Mouse (Mus musculus) lung, adult 2 months (tissue): Measurements from ENCODE around the gene Arrb2. TPM values are rescaled to one million over a fixed set of nuclear protein-coding genes. Genes with fewer than 3 reads are reported as not detected.
A peak's percentile ranks its signal among the peaks of the same experiment; 100 is the strongest.
"Not testable (repeated sequence)": the region's sequence is repeated elsewhere in the genome, so short reads cannot be mapped to it uniquely, and the experiment has no call there.

ENCODE experiments used
- DNase-seq: peaks from one replicate; pipeline ENCODE4 v3.0.0; 2022
- H3K4me1 ChIP-seq: fragments of 200-500 bp; 2 replicates; pipeline ENCODE4 v1.6.1; 2011; ENCODE audit warnings: low read length; ENCODE audit not compliant: control insufficient read depth, insufficient read depth
- H3K4me3 ChIP-seq: fragments of 200-500 bp; replicated peaks from 2 replicates; pipeline ENCODE3; 2011; ENCODE audit warnings: low read depth, mild to moderate bottlenecking, control low read depth, low read length; ENCODE audit errors: extremely low read depth
- CTCF ChIP-seq: fragments of 200-500 bp; IDR thresholded peaks from 2 replicates; pipeline ENCODE4 v1.5.1; 2011; ENCODE audit warnings: mild to moderate bottlenecking, low read length, control low read depth; ENCODE audit not compliant: insufficient read depth
- POLR2A ChIP-seq: fragments of 200-500 bp; IDR thresholded peaks from 2 replicates; pipeline ENCODE4 v1.6.1; 2011; ENCODE audit warnings: low read depth, mild to moderate bottlenecking, control low read depth, low read length, borderline replicate concordance; ENCODE audit errors: extremely low read depth
- WGBS: fragments of 180-500 bp; shearing (Covaris S2); methylation state at CpG from one replicate; pipeline ENCODE4 v1.1.7; 2018; 5-methylcytosine and 5-hydroxymethylcytosine counted together
- polyA plus RNA-seq: library from polyadenylated mRNA; depleted of rRNA; stranded (reverse); fragments of >200 nt; gene quantifications from 2 replicates; pipeline ENCODE4 v1.2.3, GENCODE M21; 2012; rRNA removed

Gene Arrb2
- 48.2 and 80.2 TPM in 2 replicates for polyA plus RNA-seq

- Histone ChIP-seq H3K4me1 (peaks cover 6% of the 10 kb centered on the region), H3K4me3 (peak within 1 kb of the TSS; percentile 84)
- peak; percentile 75; the same call in 1 of the 2 replicates for TF ChIP-seq POLR2A
- TF ChIP-seq CTCF: peak; percentile 76
- DNase-seq: peak; percentile 97
- under 1% methylated on average over 68 of the region's 75 CpGs for WGBS
Observed at GRCm38 (mm10) chr11:70432048-70432894, at the start of gene Arrb2. Gene Arrb2, plus strand, starts transcription at chr11:70432635.

GRCm38 (mm10) chr11:70384136-70384535 lies 48.3 kb upstream of the Arrb2 start:
- Histone ChIP-seq H3K4me3 (no peak overlapping the region), H3K4me1 (no peaks in the 10 kb centered on the region)
- DNase-seq: no peak
- 61% methylated on average over 3 of the region's 3 CpGs for WGBS
- no peak for TF ChIP-seq CTCF
- no peak for TF ChIP-seq POLR2A

- no peak overlapping the region for H3K4me3 ChIP-seq
- 80% methylated on average over 5 of the region's 5 CpGs for WGBS
- no peaks in the 10 kb centered on the region for H3K4me1 ChIP-seq
- TF ChIP-seq CTCF (no peak), POLR2A (no peak)
- DNase-seq: no peak
Observed at GRCm38 (mm10) chr11:70387436-70387835, 45.0 kb upstream of the Arrb2 start.

- TF ChIP-seq CTCF (no peak), POLR2A (no peak)
- 68% methylated on average over 5 of the region's 5 CpGs for WGBS
- Histone ChIP-seq H3K4me3 (no peak overlapping the region), H3K4me1 (no peaks in the 10 kb centered on the region)
- DNase-seq: no peak
Observed at GRCm38 (mm10) chr11:70389421-70389820, 43.0 kb upstream of the Arrb2 start.

GRCm38 (mm10) chr11:70403598-70403997 lies 28.8 kb upstream of the Arrb2 start:
- TF ChIP-seq CTCF: no peak
- TF ChIP-seq POLR2A: no peak
- Histone ChIP-seq H3K4me1 (no peaks in the 10 kb centered on the region; the same call in 1 of the 2 replicates), H3K4me3 (no peak overlapping the region)
- WGBS: 46% methylated on average over 2 of the region's 2 CpGs
- DNase-seq: no peak

GRCm38 (mm10) chr11:70409594-70410296 lies 22.7 kb upstream of the Arrb2 start, which contains the start of gene Pelp1:
Gene Pelp1, minus strand, starts transcription at chr11:70410031.
- peak; percentile 87 for DNase-seq
- TF ChIP-seq CTCF (no peak), POLR2A (peak; percentile 66; the same call in 1 of the 2 replicates)
- WGBS: under 1% methylated on average over 59 of the region's 59 CpGs

GRCm38 (mm10) chr11:70410297-70410643 lies 22.2 kb upstream of the Arrb2 start:
- no peak for TF ChIP-seq CTCF
- TF ChIP-seq POLR2A: no peak
- Histone ChIP-seq H3K4me3 (peak overlapping the region; percentile 95), H3K4me1 (peaks cover 2% of the 10 kb centered on the region; the same call in 1 of the 2 replicates)
- DNase-seq: no peak
- WGBS: 60% methylated on average over 6 of the region's 6 CpGs

More at GRCm38 (mm10) chr11:70409594-70410296, 22.7 kb upstream of the Arrb2 start, which contains the start of gene Pelp1:
- H3K4me3 ChIP-seq: peak within 1 kb of the TSS; percentile 95
- peaks cover 2% of the 10 kb centered on the region; the same call in 1 of the 2 replicates for H3K4me1 ChIP-seq

- DNase-seq: no peak
- TF ChIP-seq CTCF (no peak), POLR2A (no peak)
- WGBS: 64% methylated on average over 5 of the region's 5 CpGs
- Histone ChIP-seq H3K4me1 (peaks cover 2% of the 10 kb centered on the region; the same call in 1 of the 2 replicates), H3K4me3 (no peak overlapping the region)
Observed at GRCm38 (mm10) chr11:70412591-70412990, 19.8 kb upstream of the Arrb2 start.

- Histone ChIP-seq H3K4me3 (no peak overlapping the region), H3K4me1 (0 out of 2 replicates have a peak, but pooled peaks cover 2% of the 10 kb centered on the region)
- peak; percentile 66 for DNase-seq
- peak; percentile 48 for TF ChIP-seq CTCF
- no peak for TF ChIP-seq POLR2A
- 4% methylated on average over 3 of the region's 3 CpGs for WGBS
Observed at GRCm38 (mm10) chr11:70413961-70414360, 18.5 kb upstream of the Arrb2 start.

- Histone ChIP-seq H3K4me1 (no peaks in the 10 kb centered on the region), H3K4me3 (no peak overlapping the region)
- TF ChIP-seq CTCF: no peak
- no peak for DNase-seq
- whole genome bisulfite sequencing: 56% methylated on average over 4 of the region's 4 CpGs
Observed at GRCm38 (mm10) chr11:70418199-70418598, 14.2 kb upstream of the Arrb2 start.

- TF ChIP-seq POLR2A (no peak), CTCF (no peak)
- no peak for DNase-seq
- Histone ChIP-seq H3K4me3 (no peak overlapping the region), H3K4me1 (no peaks in the 10 kb centered on the region)
- WGBS: 38% methylated on average over 5 of the region's 5 CpGs
Observed at GRCm38 (mm10) chr11:70419486-70419885, 12.9 kb upstream of the Arrb2 start.

- WGBS: 71% methylated on average over 6 of the region's 6 CpGs
- H3K4me1 ChIP-seq, DNase-seq, H3K4me3 ChIP-seq: not testable (repeated sequence)
Observed at GRCm38 (mm10) chr11:70426598-70426997, 5.8 kb upstream of the Arrb2 start.
